Mouse (Mus musculus): ENCODE measurements around the gene Slc24a4. TPM values are rescaled to one million over a fixed set of nuclear protein-coding genes. Genes with fewer than 3 reads are reported as not detected.
A peak's percentile ranks its signal among the peaks of the same experiment; 100 is the strongest.
"Not testable (repeated sequence)": the region's sequence is repeated elsewhere in the genome, so short reads cannot be mapped to it uniquely, and the experiment has no call there.

Slc24a4 gene
- total RNA-seq, 2 experiments from 2014 or later = 1.3 to 2.0 TPM

DNA sequence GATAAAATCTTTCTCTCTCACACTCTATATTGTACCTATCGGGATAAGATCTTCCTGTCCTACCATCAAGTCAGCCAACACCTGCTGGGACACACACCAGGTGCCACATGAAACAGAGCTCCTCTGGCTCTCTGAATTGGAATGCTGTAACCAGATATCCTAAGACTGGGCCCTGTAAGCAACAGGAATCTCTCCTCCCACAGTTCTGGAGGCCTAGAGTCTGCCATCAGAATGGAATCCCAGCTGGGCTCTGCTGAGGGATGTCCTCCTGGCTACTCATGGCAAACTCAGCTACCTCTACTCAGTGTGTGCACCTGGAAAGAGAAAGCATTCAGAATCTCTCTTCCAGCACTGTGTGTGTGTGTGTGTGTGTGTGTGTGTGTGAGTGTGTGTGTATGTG is 115.4 kb downstream of the Slc24a4 start:
- DNase-seq = no peak
- intact Hi-C loops (cut with DNase I) = no loop called here

DNA sequence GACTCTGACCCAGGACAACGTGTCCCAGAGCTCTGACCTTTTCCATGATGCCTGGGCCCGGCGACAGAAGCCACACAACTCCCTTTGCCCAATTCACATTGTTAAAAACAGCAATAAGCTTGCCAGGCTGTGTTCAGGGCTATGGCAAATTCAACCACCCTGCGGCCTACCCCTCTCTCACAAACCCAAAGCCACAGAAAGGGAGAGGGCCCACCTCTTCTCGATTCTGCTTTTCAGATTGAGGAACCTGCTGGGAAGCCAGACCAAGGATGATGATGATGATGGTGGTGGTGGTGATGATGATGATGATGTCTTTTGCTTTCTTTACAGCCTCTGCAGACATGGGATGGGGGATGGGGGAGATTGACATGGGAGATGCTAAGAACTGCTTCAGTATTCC is 117.7 kb downstream of the Slc24a4 start:
- DNase-seq = no peak
- intact Hi-C loops (cut with DNase I) = no loop called here

DNA sequence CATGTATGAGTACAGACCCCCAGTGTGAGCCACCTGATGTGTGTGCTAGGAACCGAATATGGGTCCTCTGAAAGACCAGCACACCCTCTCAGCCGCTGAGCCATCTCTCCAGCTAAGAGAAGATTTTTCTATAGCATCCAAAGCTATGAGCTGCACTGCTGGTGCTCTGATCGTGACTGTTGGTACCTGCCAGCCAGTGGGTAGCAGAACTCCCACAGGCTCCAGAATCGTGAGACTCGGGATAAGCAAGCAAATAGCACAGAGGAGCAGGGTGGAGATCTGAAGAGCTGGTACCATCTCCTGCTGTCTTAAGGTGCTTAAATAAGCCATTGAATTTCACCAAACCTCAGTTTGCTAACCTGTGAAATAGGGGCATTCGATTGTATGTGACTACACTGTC is 119.6 kb downstream of the Slc24a4 start:
- intact Hi-C loops (cut with DNase I) = no loop called here
- DNase-seq = no peak

DNA sequence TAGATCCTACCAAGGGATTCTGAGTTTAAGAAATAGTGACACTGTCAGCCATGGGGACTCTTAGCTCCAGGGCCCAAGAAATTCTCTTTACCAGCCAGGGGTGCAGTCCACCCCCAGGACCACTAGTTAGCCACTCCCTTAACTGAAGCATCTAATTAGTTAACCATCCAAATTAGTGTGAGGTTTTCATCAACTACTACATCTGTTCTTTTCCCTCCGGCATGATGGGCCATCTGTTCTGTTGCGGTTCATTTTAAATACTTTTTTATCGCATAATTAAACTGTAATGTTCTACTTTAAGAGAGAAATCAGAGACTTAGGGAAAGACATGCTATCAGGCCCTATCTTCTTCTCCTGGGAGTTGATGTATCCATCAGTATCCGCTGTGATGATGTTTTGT is 121.8 kb downstream of the Slc24a4 start:
- intact Hi-C loops (cut with DNase I) = no loop called here
- DNase-seq = no peak

DNA sequence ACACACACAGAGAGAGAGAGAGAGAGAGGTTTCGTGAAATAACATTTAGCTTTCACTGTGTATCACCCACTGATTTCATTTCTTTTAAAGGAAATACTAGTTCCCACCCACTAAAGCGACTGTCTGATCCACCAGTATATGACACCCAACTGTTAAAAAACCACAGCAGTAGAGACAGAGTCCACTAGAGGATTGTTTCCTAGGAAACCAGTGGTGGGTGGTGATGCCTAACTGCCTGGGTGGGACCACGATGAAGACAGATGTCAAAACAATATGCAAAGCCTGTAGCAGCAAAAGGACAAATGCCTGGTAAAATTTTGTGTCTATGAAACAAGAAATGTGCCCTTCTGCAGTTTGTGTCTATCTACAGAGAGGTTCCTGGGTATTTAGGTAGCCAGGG is 122.5 kb downstream of the Slc24a4 start:
- DNase-seq = no peak
- intact Hi-C loops (cut with DNase I) = no loop called here

DNA sequence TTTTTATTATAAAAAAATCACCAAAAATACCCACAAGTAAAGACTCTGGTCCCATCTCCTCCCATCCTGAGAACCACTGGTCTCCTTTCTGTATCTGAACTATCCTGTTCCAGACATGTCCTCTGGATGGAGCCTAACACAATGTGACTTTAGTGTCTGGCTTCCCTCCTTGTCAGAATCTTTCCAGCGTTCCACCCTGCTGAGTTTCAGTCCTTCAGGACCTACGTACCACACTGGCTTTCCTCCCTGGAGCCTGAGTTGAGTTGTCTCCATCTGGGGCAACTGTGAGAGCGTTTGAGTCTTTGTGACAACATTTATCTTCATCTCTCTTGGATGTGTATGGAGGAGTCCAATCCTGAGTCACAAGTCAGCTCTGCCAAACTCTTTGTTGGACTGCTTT is 123.5 kb downstream of the Slc24a4 start:
- intact Hi-C loops (cut with DNase I) = no loop called here

DNA sequence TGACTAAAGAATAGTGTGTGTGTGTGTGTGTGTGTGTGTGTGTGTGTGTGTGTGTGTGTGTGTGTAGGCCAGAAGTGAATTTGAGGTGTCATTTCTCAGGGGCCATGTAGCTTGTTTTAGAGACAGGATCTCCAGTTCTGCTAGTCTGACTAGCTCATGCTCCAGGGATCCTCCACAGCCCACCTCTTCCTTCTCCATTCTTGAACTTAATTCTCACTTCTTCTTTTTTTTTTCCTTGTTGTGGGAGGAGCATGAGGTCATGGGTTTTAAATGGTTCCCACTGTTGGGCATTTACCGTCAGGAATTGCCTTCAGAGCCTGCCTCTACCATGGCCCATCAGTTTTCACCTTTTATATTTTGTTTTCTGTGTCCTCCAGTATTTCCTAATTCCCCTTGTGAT is 124.0 kb downstream of the Slc24a4 start:
- intact Hi-C loops (cut with DNase I) = no loop called here
- DNase-seq = no peak

More for the DNA sequence above, 123.5 kb downstream of the Slc24a4 start:
- DNase-seq = peak in 1 of 2 experiments; percentile 23

DNA sequence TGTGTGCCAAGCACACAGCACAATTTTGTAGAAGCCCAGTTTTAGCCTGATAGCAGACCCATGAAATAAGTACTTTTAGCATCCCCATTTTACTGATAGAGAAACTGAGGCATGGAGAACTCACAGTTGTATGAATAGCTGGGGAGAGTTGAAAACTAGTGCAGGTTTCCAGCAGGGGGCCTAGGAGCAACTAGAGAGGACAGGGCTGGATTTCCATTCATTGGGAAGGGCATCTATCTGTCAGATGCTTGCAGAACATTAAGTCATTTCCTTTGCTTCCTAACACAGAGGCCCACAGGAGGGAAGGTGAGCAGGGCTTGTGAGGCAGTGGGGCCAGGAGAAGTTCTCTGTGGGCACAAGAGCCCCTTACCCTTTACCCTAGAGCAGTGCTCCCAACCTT is 126.5 kb downstream of the Slc24a4 start:
- intact Hi-C loops (cut with DNase I) = loop anchor here (2.0 to 5.0 kb wide), 3 partner anchors 92 to 202 kb away; no protein-coding TSS in a partner anchor
- peak in 1 of 2 experiments; percentile 18 for DNase-seq

DNA sequence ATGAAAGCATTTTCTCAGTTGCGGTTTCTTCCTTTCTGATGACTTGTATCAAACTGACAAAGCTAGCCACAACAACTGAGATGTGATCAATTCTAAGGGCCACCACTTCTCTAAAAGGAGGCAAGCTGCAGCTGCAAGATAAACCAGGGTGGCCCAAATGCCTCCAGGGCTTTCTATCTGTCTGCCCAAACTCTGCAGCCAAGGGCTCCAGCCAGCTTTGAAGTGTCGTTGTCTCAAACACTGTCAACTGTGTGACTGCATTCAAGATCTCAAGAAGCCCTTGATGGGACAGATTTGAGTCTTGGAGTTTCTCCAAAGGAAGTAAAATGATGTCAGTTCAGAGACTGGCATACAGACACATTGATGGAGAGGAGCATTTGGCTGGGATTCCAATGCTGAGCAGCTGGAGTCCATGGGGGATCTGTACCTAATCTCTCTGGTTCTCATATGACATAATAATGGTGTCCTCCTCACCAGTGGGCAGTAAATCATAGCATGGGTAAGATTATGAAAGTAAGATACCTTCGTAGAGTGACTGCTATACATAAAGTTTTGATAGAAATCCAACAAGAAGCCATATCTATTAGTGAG is 130.1 kb downstream of the Slc24a4 start:
- intact Hi-C loops (cut with DNase I) = loop anchor here (5.0 kb wide), 1 partner anchor 199 kb away; no protein-coding TSS in a partner anchor

DNA sequence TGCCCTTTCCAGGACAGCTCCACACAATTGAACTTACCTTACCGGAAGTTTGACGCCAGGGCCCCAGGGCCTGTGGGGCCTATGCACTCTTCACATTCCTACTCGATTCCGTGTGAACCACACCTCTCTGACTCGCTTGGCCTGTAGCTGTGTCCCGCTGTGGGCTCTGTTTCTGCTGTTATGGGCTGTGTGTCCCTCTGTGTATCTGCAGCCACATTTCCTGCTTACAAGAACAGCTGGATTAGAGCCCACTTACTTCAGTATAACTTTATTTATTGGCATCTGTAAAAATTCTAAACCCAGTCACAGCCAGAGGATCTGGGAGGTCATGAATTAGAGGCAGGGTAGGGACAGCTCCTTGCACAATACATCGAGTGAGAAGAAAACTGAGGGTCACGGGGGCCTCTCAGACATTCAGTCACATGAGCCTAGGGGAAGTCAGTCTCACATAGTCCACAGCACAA is 133.4 kb downstream of the Slc24a4 start:
- DNase-seq = no peak
- intact Hi-C loops (cut with DNase I) = no loop called here

More for the DNA sequence above, 130.1 kb downstream of the Slc24a4 start:
- no peak for DNase-seq

DNA sequence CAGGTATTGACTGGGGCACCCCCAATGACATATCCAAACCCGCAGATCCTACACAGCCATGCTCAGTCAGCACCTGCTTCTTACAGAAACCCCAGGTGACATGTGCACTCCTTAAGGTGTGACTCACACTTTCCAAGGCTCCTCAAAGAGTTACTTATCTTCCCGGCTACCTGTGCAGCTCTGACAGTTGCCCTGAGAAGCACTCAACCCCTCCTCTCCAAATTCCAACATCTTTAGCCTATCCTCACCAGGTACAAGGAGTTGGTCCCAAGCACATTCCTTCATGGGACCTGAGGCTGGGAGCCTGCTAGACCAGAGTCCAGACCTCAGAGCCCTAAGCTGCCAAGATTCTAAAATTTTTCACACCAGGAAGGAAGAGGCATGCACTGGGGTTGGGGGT is 134.3 kb downstream of the Slc24a4 start:
- DNase-seq = no peak
- intact Hi-C loops (cut with DNase I) = no loop called here

DNA sequence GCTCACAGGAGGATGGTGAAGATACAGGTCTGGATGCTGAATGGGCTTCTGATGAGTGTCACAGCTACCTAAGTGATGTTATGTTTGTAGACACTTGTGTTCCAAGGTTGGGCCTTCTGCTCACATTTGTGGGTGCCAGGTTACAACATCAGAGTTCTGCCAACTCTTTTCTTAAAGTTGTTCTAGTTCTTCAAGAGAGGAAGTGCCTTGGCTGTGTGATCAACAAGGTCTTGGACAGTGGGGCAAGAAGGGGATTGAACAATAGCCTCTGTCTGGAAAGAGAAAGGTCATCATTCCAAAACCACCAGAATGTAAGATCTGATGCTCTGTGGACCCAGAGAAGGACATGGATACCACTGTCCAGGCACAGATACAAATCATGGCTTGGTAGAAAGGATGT is 134.7 kb downstream of the Slc24a4 start:
- no peak for DNase-seq
- intact Hi-C loops (cut with DNase I) = no loop called here

DNA sequence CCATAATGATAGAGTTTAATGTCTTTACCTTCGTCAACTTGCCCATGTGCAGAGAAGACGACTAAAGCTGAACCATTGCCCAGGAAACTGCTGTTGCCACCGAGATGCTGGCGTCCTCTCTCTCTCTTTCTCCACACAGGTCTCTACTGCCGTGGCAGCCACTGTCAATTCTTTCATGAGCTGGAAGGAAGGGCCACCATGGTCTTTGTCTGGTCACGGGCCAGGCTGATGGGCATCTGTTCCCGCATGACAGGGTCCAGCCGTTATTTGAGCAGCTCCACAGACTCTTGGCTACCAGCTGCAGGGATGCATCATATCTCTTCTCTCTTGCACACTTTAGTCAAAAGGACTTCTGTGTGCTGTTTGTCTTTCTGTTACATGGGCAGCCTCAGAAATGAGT is 137.9 kb downstream of the Slc24a4 start:
- intact Hi-C loops (cut with DNase I) = no loop called here
- no peak for DNase-seq

DNA sequence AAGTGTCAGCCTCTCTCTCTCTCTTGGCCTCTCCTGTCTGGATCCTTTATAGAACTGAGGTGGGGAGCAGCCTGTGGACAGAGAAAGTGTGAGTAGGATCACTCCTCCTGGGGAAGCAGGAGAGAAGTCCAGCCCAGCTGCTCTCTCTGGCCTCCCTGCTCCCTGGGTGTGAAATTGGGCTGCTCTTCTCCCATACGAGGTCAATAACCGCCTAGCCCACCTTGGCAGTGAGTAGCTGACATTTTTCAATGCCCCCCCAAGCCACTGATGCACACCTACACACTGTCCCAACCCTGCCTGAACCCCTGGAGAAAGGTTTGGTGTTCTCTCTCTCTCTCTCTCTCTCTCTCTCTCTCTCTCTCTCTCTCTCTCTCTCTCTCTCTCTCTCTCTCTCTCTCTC is 140.6 kb downstream of the Slc24a4 start:
- no peak for DNase-seq
- intact Hi-C loops (cut with DNase I) = no loop called here

DNA sequence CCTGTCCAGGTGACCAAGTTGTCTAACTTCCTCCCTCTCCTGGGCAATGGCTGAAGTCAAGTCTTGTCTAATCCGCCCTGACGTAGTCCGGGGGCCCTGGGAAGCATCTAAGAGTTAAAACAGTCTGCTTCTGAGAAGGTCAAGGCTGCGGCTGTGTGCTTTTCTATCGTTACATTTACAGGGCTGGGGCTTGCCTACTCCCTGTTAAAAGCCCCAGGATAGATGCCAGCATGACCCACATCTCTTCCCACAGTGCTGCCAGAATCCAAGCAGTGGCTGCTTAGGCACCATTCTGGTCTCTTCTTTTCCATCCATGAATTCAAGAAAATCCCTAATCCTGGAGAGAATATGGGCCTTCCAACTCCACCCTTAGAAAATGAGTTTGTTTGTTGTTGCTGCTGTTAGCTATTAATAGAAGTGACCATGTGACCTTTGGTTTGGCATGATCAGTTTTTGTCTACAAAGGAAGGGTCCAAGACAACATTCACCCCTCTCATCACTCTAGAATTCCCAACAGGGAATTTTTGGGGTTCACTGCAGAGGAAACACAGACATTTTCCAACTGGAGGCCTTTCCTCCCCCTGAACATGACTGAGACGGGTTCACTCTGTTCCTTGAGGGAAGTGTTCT is 142.4 kb downstream of the Slc24a4 start:
- intact Hi-C loops (cut with DNase I) = loop anchor here (5.0 kb wide), 1 partner anchor 69 kb away; no protein-coding TSS in a partner anchor
- no peak for DNase-seq

DNA sequence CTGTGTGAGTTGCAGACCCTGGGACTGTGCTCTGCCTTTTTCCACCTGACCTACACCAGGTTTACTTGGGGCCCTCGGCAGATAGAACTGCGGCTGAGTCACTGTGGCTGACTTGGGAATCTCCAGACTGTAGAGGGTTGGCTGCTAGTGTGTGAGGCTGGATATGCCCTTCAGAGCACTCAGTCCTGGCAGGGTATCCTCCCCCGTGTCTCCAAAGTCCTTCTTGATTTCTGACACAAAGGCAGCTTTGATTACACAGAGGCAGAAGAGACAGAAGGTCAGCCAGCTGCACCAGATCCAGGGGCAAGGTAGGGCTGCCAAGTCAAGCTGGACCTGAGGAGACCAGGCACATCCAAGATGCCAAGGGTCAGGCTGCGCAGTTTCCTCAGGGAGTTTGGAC is 142.9 kb downstream of the Slc24a4 start:
- peak; percentile 46 to 51 for DNase-seq
- intact Hi-C loops (cut with DNase I) = loop anchor here (5.0 kb wide), 1 partner anchor 69 kb away; no protein-coding TSS in a partner anchor

DNA sequence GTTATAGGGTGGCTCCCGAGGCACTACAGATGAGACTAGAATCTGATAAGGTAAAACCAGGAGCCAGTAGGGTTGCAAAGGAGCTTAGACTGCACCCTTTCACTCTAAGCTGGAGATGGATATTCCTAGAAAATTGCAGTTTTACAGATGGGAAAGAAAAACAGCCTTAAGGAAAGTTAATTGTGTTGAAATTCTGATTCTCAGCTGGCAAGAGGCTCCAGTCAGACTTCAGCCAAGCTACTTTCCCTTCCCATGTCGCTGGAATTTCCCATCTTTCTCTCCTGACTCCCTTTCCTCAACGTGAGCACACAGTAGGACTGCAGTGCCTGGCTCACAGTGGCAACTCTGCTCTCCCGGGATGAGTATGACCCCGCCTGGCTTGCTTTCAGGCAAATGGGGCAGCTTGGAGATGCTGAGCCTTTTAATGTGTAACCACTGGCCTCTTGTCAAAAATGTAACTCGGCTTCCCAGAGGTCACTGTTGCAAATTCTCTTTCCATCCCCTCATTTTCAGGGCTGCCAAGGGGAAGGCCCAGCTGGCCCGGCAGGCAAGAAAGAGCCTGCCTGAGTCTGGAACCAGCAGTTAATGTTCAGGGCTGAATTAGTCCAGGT is 147.4 kb downstream of the Slc24a4 start:
- peak; percentile 55 to 71 for DNase-seq
- intact Hi-C loops (cut with DNase I) = no loop called here

DNA sequence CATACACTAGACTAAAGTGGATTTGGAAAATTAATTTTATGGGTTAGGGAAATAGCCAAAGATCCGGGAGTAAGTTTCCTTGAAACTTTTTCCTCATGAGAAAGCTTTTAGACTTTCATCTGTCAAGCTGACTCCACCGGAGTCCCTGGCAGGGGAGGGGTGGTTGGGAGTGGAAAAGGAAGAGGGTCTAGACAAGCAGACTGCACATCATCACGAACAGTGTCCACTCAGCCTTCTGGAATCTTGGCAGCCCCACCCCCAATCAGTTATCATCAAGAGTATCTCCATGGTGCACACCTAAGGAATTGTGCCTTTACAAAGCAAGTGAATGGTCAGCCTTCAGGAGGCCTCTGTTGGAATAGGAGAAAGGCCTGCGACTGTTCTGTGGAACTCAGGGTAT is 151.8 kb downstream of the Slc24a4 start:
- not testable (repeated sequence) for DNase-seq
- intact Hi-C loops (cut with DNase I) = loop anchor here (2.0 kb wide), 1 partner anchor 15 kb away; no protein-coding TSS in a partner anchor

DNA sequence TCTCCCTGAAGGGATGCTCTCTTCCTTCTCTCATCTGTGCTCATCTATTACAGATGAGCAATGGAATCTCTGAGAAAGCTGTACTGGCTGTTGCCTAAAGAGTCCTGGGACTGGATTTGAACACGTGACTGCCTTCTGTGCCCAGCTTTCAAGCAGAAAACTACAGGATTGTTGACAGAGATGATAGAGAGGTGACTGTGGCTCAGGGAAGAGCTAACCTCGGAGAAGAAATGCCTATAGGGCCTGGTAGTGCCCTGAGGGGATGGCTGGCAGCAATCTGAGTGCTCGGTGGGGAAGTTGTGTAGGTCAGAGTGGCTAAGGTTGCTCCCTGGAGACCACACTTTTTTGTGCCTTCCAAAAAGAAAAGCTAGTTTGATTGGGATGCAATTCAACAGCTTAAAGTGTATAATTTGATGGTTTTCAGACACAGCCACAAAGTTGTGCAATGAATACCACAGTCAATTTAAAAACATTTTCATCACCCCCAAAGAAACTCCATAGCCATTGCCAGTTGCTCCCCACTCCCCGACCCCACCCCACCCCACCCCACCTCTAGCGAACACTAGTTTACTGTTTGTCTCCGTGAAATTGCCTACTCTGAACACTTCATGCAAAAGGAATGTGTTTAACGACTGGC is 152.5 kb downstream of the Slc24a4 start:
- intact Hi-C loops (cut with DNase I) = loop anchor here (2.0 kb wide), 1 partner anchor 16 kb away; no protein-coding TSS in a partner anchor
- DNase-seq = no peak

DNA sequence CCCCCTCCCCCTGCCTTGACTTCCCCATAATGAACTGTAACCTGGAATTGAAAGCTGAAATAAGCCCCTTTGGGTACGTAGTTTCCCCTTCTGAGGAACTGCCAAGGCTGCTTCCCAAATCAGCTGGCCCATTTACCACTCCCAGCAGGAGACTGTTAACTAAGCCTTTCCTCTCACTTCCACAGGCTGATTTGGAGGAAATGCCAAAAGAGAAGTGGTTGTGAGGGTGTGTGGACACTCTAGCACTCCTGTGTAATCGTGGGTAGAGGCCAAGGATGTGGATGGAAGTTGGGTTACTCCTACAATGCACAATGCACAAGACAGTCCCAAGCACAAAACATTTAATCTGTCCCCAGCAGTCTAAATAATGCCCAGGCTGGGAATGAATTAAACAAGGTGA is 153.6 kb downstream of the Slc24a4 start:
- DNase-seq = no peak
- intact Hi-C loops (cut with DNase I) = no loop called here

DNA sequence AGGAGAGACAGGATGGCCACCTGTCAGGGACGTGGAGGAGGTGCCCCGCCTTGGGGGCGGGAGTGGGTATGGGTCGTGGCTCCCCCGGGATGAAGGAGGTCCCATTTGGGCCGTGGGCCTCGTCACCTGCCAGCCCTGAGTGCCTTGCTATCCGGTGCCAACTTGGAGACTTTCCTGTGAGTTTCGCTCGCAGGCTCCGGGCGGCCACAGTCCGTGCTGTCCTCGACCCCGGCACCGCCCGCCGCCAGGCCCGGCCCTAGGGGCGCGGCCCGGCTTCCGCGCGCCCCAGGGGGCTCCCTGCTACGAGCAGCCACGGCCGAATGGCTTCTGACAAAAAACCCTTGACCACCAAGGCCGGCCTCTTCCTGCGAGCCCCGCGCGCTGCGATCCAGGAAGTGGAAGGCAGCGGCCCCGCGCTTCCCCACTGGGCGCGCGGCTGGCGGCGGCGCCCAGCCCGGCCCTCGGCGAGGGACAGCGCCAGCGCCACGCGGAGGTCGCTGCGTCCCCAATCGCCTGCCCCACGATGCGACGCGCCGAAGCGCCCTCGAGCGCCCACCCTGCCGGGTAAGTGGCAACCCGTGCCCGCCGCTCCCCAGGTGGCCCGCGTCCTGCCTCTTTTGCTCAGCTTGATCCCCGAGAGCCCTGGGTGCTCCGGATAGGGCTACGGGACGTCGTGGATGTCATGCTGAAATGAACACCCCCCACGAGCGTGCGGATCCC is 154.4 kb downstream of the Slc24a4 start, which contains the start of gene Rin3:
Rin3 (plus strand) TSS at position 286 of the 720 bp plus-strand sequence.
- intact Hi-C loops (cut with DNase I) = no loop called here
- peak; percentile 73 to 80 for DNase-seq
